Mouse (Mus musculus): ENCODE results near the gene Ninj2. TPM values are rescaled to one million over a fixed set of nuclear protein-coding genes. Genes with fewer than 3 reads are reported as not detected.

Ninj2 gene
- polyA plus RNA-seq, 1 experiment from 2014 or later = not detected

GRCm38 (mm10) chr6:120219281-120219680, 126.1 kb downstream of the Ninj2 start:
- H3K9me3 ChIP-seq = no peaks in the 10 kb centered on the region

GRCm38 (mm10) chr6:120222669-120223068, 129.5 kb downstream of the Ninj2 start:
- Histone ChIP-seq H3K4me2 (replicated peaks) (no peak overlapping the region), H3K27me3 (no peaks in the 10 kb centered on the region), H3K9me3 (no peaks in the 10 kb centered on the region), H3K4me3 (no peak overlapping the region), H3K9ac (no peak overlapping the region), H3K36me3 (no peaks in the 10 kb centered on the region), H3K27ac (no peak overlapping the region), H3K4me1 (peaks cover 6% of the 10 kb centered on the region; the same call in 1 of the 2 replicates)
- ATAC-seq (ENCODE audit: insufficient number of reproducible peaks, insufficient read depth, low FRiP score, low TSS enrichment) = no peak
- WGBS = 24% methylated on average over 6 of the region's 6 CpGs

More at GRCm38 (mm10) chr6:120219281-120219680, 126.1 kb downstream of the Ninj2 start:
- no peaks in the 10 kb centered on the region for H3K36me3 ChIP-seq
- WGBS = 90% methylated on average over 2 of the region's 2 CpGs
- no peaks in the 10 kb centered on the region for H3K4me1 ChIP-seq
- no peak overlapping the region for H3K4me2 ChIP-seq (replicated peaks)
- no peaks in the 10 kb centered on the region for H3K27me3 ChIP-seq
- H3K9ac ChIP-seq = no peak overlapping the region
- no peak overlapping the region for H3K27ac ChIP-seq
- ATAC-seq (ENCODE audit: insufficient number of reproducible peaks, insufficient read depth, low FRiP score, low TSS enrichment) = no peak
- no peak overlapping the region for H3K4me3 ChIP-seq

GRCm38 (mm10) chr6:120225355-120225754, 132.2 kb downstream of the Ninj2 start:
- no peak overlapping the region for H3K27ac ChIP-seq
- 45% methylated on average over 6 of the region's 6 CpGs for WGBS

GRCm38 (mm10) chr6:120227068-120227467, 133.9 kb downstream of the Ninj2 start:
- 82% methylated on average over 7 of the region's 7 CpGs for WGBS
- no peaks in the 10 kb centered on the region for H3K36me3 ChIP-seq
- no peaks in the 10 kb centered on the region for H3K9me3 ChIP-seq
- ATAC-seq (ENCODE audit: insufficient number of reproducible peaks, insufficient read depth, low FRiP score, low TSS enrichment) = no peak
- H3K9ac ChIP-seq = no peak overlapping the region
- H3K27me3 ChIP-seq = no peaks in the 10 kb centered on the region
- H3K27ac ChIP-seq = no peak overlapping the region
- H3K4me2 ChIP-seq (replicated peaks) = no peak overlapping the region
- no peak overlapping the region for H3K4me3 ChIP-seq
- peaks cover 6% of the 10 kb centered on the region; the same call in 1 of the 2 replicates for H3K4me1 ChIP-seq

More at GRCm38 (mm10) chr6:120225355-120225754, 132.2 kb downstream of the Ninj2 start:
- Histone ChIP-seq H3K27me3 (no peaks in the 10 kb centered on the region), H3K9ac (no peak overlapping the region), H3K9me3 (no peaks in the 10 kb centered on the region), H3K4me2 (replicated peaks) (no peak overlapping the region), H3K36me3 (no peaks in the 10 kb centered on the region), H3K4me1 (peaks cover 6% of the 10 kb centered on the region; the same call in 1 of the 2 replicates), H3K4me3 (no peak overlapping the region)
- no peak for ATAC-seq (ENCODE audit: insufficient number of reproducible peaks, insufficient read depth, low FRiP score, low TSS enrichment)

- Histone ChIP-seq H3K9ac (no peak overlapping the region), H3K36me3 (no peaks in the 10 kb centered on the region), H3K4me2 (replicated peaks) (no peak overlapping the region), H3K4me3 (no peak overlapping the region), H3K27ac (no peak overlapping the region), H3K27me3 (no peaks in the 10 kb centered on the region), H3K9me3 (no peaks in the 10 kb centered on the region), H3K4me1 (peaks cover 6% of the 10 kb centered on the region; the same call in 1 of the 2 replicates)
- ATAC-seq (ENCODE audit: insufficient number of reproducible peaks, insufficient read depth, low FRiP score, low TSS enrichment) = no peak
- 79% methylated on average over 7 of the region's 7 CpGs for WGBS
Observed at GRCm38 (mm10) chr6:120229806-120230205, 136.7 kb downstream of the Ninj2 start.

GRCm38 (mm10) chr6:120230441-120230840, 137.3 kb downstream of the Ninj2 start:
- 58% methylated on average over 1 of the region's 1 CpGs for whole genome bisulfite sequencing
- no peaks in the 10 kb centered on the region for H3K9me3 ChIP-seq
- no peaks in the 10 kb centered on the region for H3K36me3 ChIP-seq
- no peak overlapping the region for H3K9ac ChIP-seq
- peaks cover 6% of the 10 kb centered on the region; the same call in 1 of the 2 replicates for H3K4me1 ChIP-seq
- H3K4me3 ChIP-seq = no peak overlapping the region
- no peak overlapping the region for H3K27ac ChIP-seq
- no peak for ATAC-seq (ENCODE audit: insufficient number of reproducible peaks, insufficient read depth, low FRiP score, low TSS enrichment)
- no peaks in the 10 kb centered on the region for H3K27me3 ChIP-seq
- H3K4me2 ChIP-seq (replicated peaks) = no peak overlapping the region

- no peak overlapping the region for H3K27ac ChIP-seq
- H3K4me3 ChIP-seq = no peak overlapping the region
- no peaks in the 10 kb centered on the region for H3K36me3 ChIP-seq
- WGBS = 92% methylated on average over 6 of the region's 6 CpGs
- no peaks in the 10 kb centered on the region for H3K4me1 ChIP-seq
- no peaks in the 10 kb centered on the region for H3K27me3 ChIP-seq
- H3K9me3 ChIP-seq = no peaks in the 10 kb centered on the region
- ATAC-seq (ENCODE audit: insufficient number of reproducible peaks, insufficient read depth, low FRiP score, low TSS enrichment) = no peak
- H3K4me2 ChIP-seq (replicated peaks) = no peak overlapping the region
- H3K9ac ChIP-seq = no peak overlapping the region
Observed at GRCm38 (mm10) chr6:120232885-120233284, 139.7 kb downstream of the Ninj2 start.

GRCm38 (mm10) chr6:120235874-120236273, 142.7 kb downstream of the Ninj2 start:
- Histone ChIP-seq H3K36me3 (no peaks in the 10 kb centered on the region), H3K9ac (no peak overlapping the region), H3K4me2 (replicated peaks) (no peak overlapping the region), H3K9me3 (no peaks in the 10 kb centered on the region), H3K27me3 (no peaks in the 10 kb centered on the region), H3K4me1 (no peaks in the 10 kb centered on the region), H3K4me3 (no peak overlapping the region), H3K27ac (no peak overlapping the region)
- no peak for ATAC-seq (ENCODE audit: insufficient number of reproducible peaks, insufficient read depth, low FRiP score, low TSS enrichment)
- WGBS = 42% methylated on average over 7 of the region's 7 CpGs

- H3K4me1 ChIP-seq = no peaks in the 10 kb centered on the region
- no peak overlapping the region for H3K4me3 ChIP-seq
- no peaks in the 10 kb centered on the region for H3K9me3 ChIP-seq
- WGBS = 68% methylated on average over 5 of the region's 5 CpGs
- H3K4me2 ChIP-seq (replicated peaks) = no peak overlapping the region
- no peak for ATAC-seq (ENCODE audit: insufficient number of reproducible peaks, insufficient read depth, low FRiP score, low TSS enrichment)
- no peaks in the 10 kb centered on the region for H3K27me3 ChIP-seq
- H3K36me3 ChIP-seq = no peaks in the 10 kb centered on the region
- no peak overlapping the region for H3K9ac ChIP-seq
- no peak overlapping the region for H3K27ac ChIP-seq
Observed at GRCm38 (mm10) chr6:120240461-120240860, 147.3 kb downstream of the Ninj2 start.

GRCm38 (mm10) chr6:120241453-120241852, 148.3 kb downstream of the Ninj2 start:
- Histone ChIP-seq H3K9me3 (no peaks in the 10 kb centered on the region), H3K4me1 (no peaks in the 10 kb centered on the region), H3K4me2 (replicated peaks) (no peak overlapping the region), H3K9ac (no peak overlapping the region), H3K36me3 (no peaks in the 10 kb centered on the region), H3K4me3 (no peak overlapping the region), H3K27ac (no peak overlapping the region), H3K27me3 (no peaks in the 10 kb centered on the region)
- ATAC-seq (ENCODE audit: insufficient number of reproducible peaks, insufficient read depth, low FRiP score, low TSS enrichment) = no peak
- WGBS = 84% methylated on average over 12 of the region's 12 CpGs

- Histone ChIP-seq H3K9ac (no peak overlapping the region), H3K4me3 (no peak overlapping the region), H3K4me1 (no peaks in the 10 kb centered on the region), H3K36me3 (no peaks in the 10 kb centered on the region), H3K27ac (no peak overlapping the region), H3K27me3 (no peaks in the 10 kb centered on the region), H3K4me2 (replicated peaks) (no peak overlapping the region), H3K9me3 (no peaks in the 10 kb centered on the region)
- ATAC-seq (ENCODE audit: insufficient number of reproducible peaks, insufficient read depth, low FRiP score, low TSS enrichment) = no peak
- WGBS = 65% methylated on average over 8 of the region's 8 CpGs
Observed at GRCm38 (mm10) chr6:120242530-120242929, 149.4 kb downstream of the Ninj2 start.

- Histone ChIP-seq H3K9me3 (no peaks in the 10 kb centered on the region), H3K27ac (no peak overlapping the region), H3K4me3 (no peak overlapping the region), H3K27me3 (no peaks in the 10 kb centered on the region), H3K9ac (no peak overlapping the region), H3K4me1 (no peaks in the 10 kb centered on the region), H3K36me3 (no peaks in the 10 kb centered on the region), H3K4me2 (replicated peaks) (no peak overlapping the region)
- 83% methylated on average over 8 of the region's 8 CpGs for WGBS
- no peak for ATAC-seq (ENCODE audit: insufficient number of reproducible peaks, insufficient read depth, low FRiP score, low TSS enrichment)
Observed at GRCm38 (mm10) chr6:120243250-120243649, 150.1 kb downstream of the Ninj2 start.

GRCm38 (mm10) chr6:120246676-120247075, 153.5 kb downstream of the Ninj2 start:
- Histone ChIP-seq H3K27ac (no peak overlapping the region), H3K4me1 (no peaks in the 10 kb centered on the region), H3K36me3 (no peaks in the 10 kb centered on the region), H3K9ac (no peak overlapping the region), H3K4me2 (replicated peaks) (no peak overlapping the region), H3K27me3 (no peaks in the 10 kb centered on the region), H3K9me3 (no peaks in the 10 kb centered on the region), H3K4me3 (no peak overlapping the region)
- ATAC-seq (ENCODE audit: insufficient number of reproducible peaks, insufficient read depth, low FRiP score, low TSS enrichment) = no peak
- 81% methylated on average over 5 of the region's 5 CpGs for WGBS

Measured in embryonic facial prominence, embryonic 12.5 days (tissue).